Mouse (Mus musculus) liver, adult 2 months (tissue): ENCODE measurements around the gene Ces2h. TPM values are rescaled to one million over a fixed set of nuclear protein-coding genes. Genes with fewer than 3 reads are reported as not detected.

Experiments
- DNase-seq: peaks from one replicate; pipeline ENCODE4 v3.0.0-alpha.2; 2011; ENCODE audit warnings: low read depth, low spot score; ENCODE audit errors: extremely low read depth
- H3K27ac ChIP-seq: fragments of 200-500 bp; replicated peaks from 2 replicates; pipeline ENCODE4 v1.5.1; 2012; ENCODE audit warnings: low read depth, mild to moderate bottlenecking, control low read depth, inconsistent platforms, low read length; ENCODE audit not compliant: insufficient read depth
- H3K27me3 ChIP-seq: fragments of 200-500 bp; 2 replicates; pipeline ENCODE4 v1.6.1; 2012; ENCODE audit warnings: mild to moderate bottlenecking, moderate library complexity, low read length, inconsistent platforms; ENCODE audit not compliant: control insufficient read depth, insufficient read depth
- H3K36me3 ChIP-seq: fragments of 200-500 bp; 2 replicates; pipeline ENCODE4 v1.6.1; 2012; ENCODE audit warnings: low read length, inconsistent platforms; ENCODE audit not compliant: control insufficient read depth, insufficient read depth
- H3K4me1 ChIP-seq: fragments of 200-500 bp; 2 replicates; pipeline ENCODE4 v1.6.1; 2011; ENCODE audit warnings: low read length; ENCODE audit not compliant: control insufficient read depth, insufficient read depth
- H3K4me3 ChIP-seq: fragments of 200-500 bp; 2 replicates; pipeline ENCODE4 v1.5.1; 2011; ENCODE audit warnings: low read depth, mild to moderate bottlenecking, control low read depth, low read length, moderate library complexity; ENCODE audit not compliant: insufficient read depth
- H3K79me2 ChIP-seq: fragments of 200-500 bp; 2 replicates; pipeline ENCODE4 v1.6.1; 2012; ENCODE audit warnings: inconsistent platforms, mild to moderate bottlenecking, low read length, moderate library complexity; ENCODE audit not compliant: control insufficient read depth, insufficient read depth
- H3K9ac ChIP-seq: fragments of 200-500 bp; 2 replicates; pipeline ENCODE4 v1.6.1; 2012; ENCODE audit warnings: low read depth, mild to moderate bottlenecking, control low read depth, inconsistent platforms, low read length
- CTCF ChIP-seq: fragments of 200-500 bp; IDR thresholded peaks from 2 replicates; pipeline ENCODE4 v1.5.1; 2011; ENCODE audit warnings: low read depth, low read length, control low read depth
- POLR2A ChIP-seq: fragments of 200-500 bp; IDR thresholded peaks from 2 replicates; pipeline ENCODE4 v1.6.1; 2011; ENCODE audit warnings: low read length, control low read depth; ENCODE audit not compliant: insufficient read depth; ENCODE audit errors: extremely low read depth
- WGBS: fragments of 180-500 bp; shearing (Covaris S2); methylation state at CpG from one replicate; pipeline ENCODE4 v1.1.7; 2018; 5-methylcytosine and 5-hydroxymethylcytosine counted together
- polyA plus RNA-seq: library from polyadenylated mRNA; depleted of rRNA; stranded (reverse); fragments of >200 nt; gene quantifications from 2 replicates; pipeline ENCODE4 v1.2.3, GENCODE M21; 2012
- total RNA-seq: library from RNA; depleted of rRNA; stranded (reverse); fragments of >200 nt; gene quantifications from 2 replicates; pipeline ENCODE4 v1.2.3, GENCODE M21; 2014

Ces2h gene
- total and polyA plus RNA-seq, 2 experiments = 0.18 to 0.22 TPM

GRCm38 (mm10) chr8:105023087-105023486 is 22.4 kb downstream of the Ces2h start:
- Histone ChIP-seq H3K9ac (no peak overlapping the region), H3K36me3 (no peaks in the 10 kb centered on the region), H3K79me2 (no peaks in the 10 kb centered on the region), H3K4me1 (peaks cover 13% of the 10 kb centered on the region), H3K27me3 (no peaks in the 10 kb centered on the region), H3K27ac (peak overlapping the region; percentile 88; the same call in 1 of the 2 replicates), H3K4me3 (no peak overlapping the region)
- peak; percentile 66 for TF ChIP-seq CTCF
- no peak for TF ChIP-seq POLR2A
- WGBS = 13% methylated on average over 1 of the region's 1 CpGs
- peak; percentile 90 for DNase-seq

GRCm38 (mm10) chr8:105025050-105025449 is 24.4 kb downstream of the Ces2h start:
- Histone ChIP-seq H3K27ac (no peak overlapping the region), H3K27me3 (no peaks in the 10 kb centered on the region), H3K4me1 (peaks cover 13% of the 10 kb centered on the region), H3K79me2 (no peaks in the 10 kb centered on the region), H3K9ac (no peak overlapping the region), H3K36me3 (no peaks in the 10 kb centered on the region), H3K4me3 (no peak overlapping the region)
- DNase-seq = peak; percentile 71
- TF ChIP-seq CTCF (peak; percentile 71), POLR2A (no peak)
- WGBS = 71% methylated on average over 2 of the region's 2 CpGs

- 16% methylated on average over 1 of the region's 1 CpGs for WGBS
- TF ChIP-seq POLR2A (no peak), CTCF (no peak)
- no peak overlapping the region for H3K4me3 ChIP-seq
Observed at GRCm38 (mm10) chr8:105043510-105043909, 42.9 kb downstream of the Ces2h start.

GRCm38 (mm10) chr8:105045824-105046401 is 45.3 kb downstream of the Ces2h start:
- TF ChIP-seq POLR2A (no peak), CTCF (no peak)
- peak overlapping the region; percentile 41 for H3K9ac ChIP-seq
- no peaks in the 10 kb centered on the region for H3K27me3 ChIP-seq
- DNase-seq = peak; percentile 100
- H3K4me1 ChIP-seq = peaks cover 32% of the 10 kb centered on the region
- WGBS = 33% methylated on average over 3 of the region's 3 CpGs
- peak overlapping the region; percentile 5; the same call in 1 of the 2 replicates for H3K4me3 ChIP-seq
- no peaks in the 10 kb centered on the region for H3K79me2 ChIP-seq
- peaks cover 11% of the 10 kb centered on the region for H3K36me3 ChIP-seq
- H3K27ac ChIP-seq = peak overlapping the region; percentile 99

More at GRCm38 (mm10) chr8:105043510-105043909, 42.9 kb downstream of the Ces2h start:
- H3K36me3 ChIP-seq = no peaks in the 10 kb centered on the region; the same call in 1 of the 2 replicates
- no peaks in the 10 kb centered on the region for H3K79me2 ChIP-seq
- peaks cover 25% of the 10 kb centered on the region for H3K4me1 ChIP-seq
- peak; percentile 87 for DNase-seq
- H3K9ac ChIP-seq = no peak overlapping the region
- no peaks in the 10 kb centered on the region for H3K27me3 ChIP-seq
- H3K27ac ChIP-seq = peak overlapping the region; percentile 99

GRCm38 (mm10) chr8:105048371-105048854 is 47.8 kb downstream of the Ces2h start, which contains the start of gene Ces3a:
Ces3a (plus strand) TSS chr8:105048601.
- H3K27ac ChIP-seq = peak within 1 kb of the TSS; percentile 94
- TF ChIP-seq CTCF (no peak), POLR2A (peak; percentile 73; the same call in 1 of the 2 replicates)
- H3K4me3 ChIP-seq = peak within 1 kb of the TSS; percentile 83
- peak; percentile 93 for DNase-seq
- 17% methylated on average over 3 of the region's 3 CpGs for WGBS
- H3K27me3 ChIP-seq = no peaks in the 10 kb centered on the region
- peaks cover 31% of the 10 kb centered on the region for H3K36me3 ChIP-seq
- H3K4me1 ChIP-seq = peaks cover 42% of the 10 kb centered on the region
- no peaks in the 10 kb centered on the region for H3K79me2 ChIP-seq
- H3K9ac ChIP-seq = peak within 1 kb of the TSS; percentile 93

- Histone ChIP-seq H3K27ac (0 out of 2 replicates have a peak overlapping the region, but pooled peaks have one; percentile 39), H3K27me3 (no peaks in the 10 kb centered on the region), H3K4me1 (peaks cover 13% of the 10 kb centered on the region), H3K36me3 (peaks cover 35% of the 10 kb centered on the region), H3K79me2 (no peaks in the 10 kb centered on the region), H3K9ac (no peak overlapping the region; the same call in 1 of the 2 replicates), H3K4me3 (no peak overlapping the region)
- DNase-seq = peak; percentile 77
- TF ChIP-seq POLR2A = 0 out of 2 replicates have a peak, but pooled peaks have one; percentile 46
- TF ChIP-seq CTCF = no peak
- WGBS = 33% methylated on average over 4 of the region's 4 CpGs
Observed at GRCm38 (mm10) chr8:105056211-105056610, 55.6 kb downstream of the Ces2h start.
